Mouse (Mus musculus): ENCODE data around the gene Cwc27. TPM values are rescaled to one million over a fixed set of nuclear protein-coding genes. Genes with fewer than 3 reads are reported as not detected.

Gene Cwc27
- polyA plus RNA-seq, 1 experiment from 2014 or later: 33.3 TPM

Other genes with a start within 250 kb of the Cwc27 start
- gene Srek1ip1, start 24.7 kb downstream of the Cwc27 start, polyA plus RNA-seq (2016; fragmentation: Nextera tagmentation; extraction: Ambion mirVana): 17.4 TPM in 2 replicates
- 0.10 and 0.11 TPM in 2 replicates for gene Shisal2b, start 46.8 kb upstream of the Cwc27 start, polyA plus RNA-seq (2016; fragmentation: Nextera tagmentation; extraction: Ambion mirVana)
- 0.21 and 0.24 TPM in 2 replicates for gene Rgs7bp, start 237.8 kb upstream of the Cwc27 start, polyA plus RNA-seq (2016; fragmentation: Nextera tagmentation; extraction: Ambion mirVana)

Data from limb, embryonic 10.5 days (tissue).